Mouse (Mus musculus): ENCODE data around the gene Gsap. TPM values are rescaled to one million over a fixed set of nuclear protein-coding genes. Genes with fewer than 3 reads are reported as not detected.
"Not testable (repeated sequence)": the region's sequence is repeated elsewhere in the genome, so short reads cannot be mapped to it uniquely, and the experiment has no call there.

Gene Gsap
- total RNA-seq, 2 experiments from 2014 or later: 1.4 to 1.6 TPM

- DNase-seq: peak; percentile 18
Measured at GRCm38 (mm10) chr5:21328560-21328959, 142.5 kb downstream of the Gsap start.

- DNase-seq: no peak
Measured at GRCm38 (mm10) chr5:21329672-21330665, 143.9 kb downstream of the Gsap start.

- no peak for DNase-seq
Measured at GRCm38 (mm10) chr5:21331656-21332055, 145.6 kb downstream of the Gsap start.

DNA sequence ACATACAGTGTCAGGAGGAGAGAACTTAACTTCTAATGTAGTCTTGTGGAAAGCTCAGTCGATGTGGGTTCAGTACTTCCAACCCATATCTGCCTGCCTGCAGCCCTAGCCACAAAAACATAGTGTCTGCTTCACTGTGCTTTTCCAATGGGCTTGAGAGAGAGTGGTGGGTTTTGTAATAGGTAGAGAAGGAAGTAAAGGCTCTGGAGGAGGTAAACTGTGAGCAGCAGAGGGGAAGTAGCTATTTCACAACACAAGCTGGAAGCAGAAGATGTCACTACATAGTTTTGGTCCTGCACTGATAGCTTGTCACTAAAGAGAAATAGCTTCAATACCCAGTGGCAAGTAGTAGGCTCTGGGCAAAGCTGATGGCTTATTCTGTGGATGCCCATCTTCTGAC lies 146.1 kb downstream of the Gsap start:
- no peak for DNase-seq

DNA sequence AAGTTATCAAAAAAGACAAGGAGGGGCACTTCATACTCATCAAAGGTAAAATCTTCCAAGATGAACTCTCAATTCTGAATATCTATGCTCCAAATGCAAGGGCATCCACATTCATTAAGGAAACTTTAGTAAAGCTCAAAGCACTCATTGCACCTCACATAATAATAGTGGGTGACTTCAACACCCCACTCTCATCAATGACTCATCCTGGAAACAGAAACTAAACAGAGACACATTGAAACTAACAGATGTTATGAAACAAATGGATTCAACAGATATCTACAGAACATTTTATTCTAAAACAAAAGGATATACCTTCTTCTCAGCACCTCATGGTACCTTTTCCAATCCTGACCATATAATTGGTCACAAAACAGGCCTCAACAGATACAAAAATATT lies 156.2 kb downstream of the Gsap start:
- DNase-seq: not testable (repeated sequence)

DNA sequence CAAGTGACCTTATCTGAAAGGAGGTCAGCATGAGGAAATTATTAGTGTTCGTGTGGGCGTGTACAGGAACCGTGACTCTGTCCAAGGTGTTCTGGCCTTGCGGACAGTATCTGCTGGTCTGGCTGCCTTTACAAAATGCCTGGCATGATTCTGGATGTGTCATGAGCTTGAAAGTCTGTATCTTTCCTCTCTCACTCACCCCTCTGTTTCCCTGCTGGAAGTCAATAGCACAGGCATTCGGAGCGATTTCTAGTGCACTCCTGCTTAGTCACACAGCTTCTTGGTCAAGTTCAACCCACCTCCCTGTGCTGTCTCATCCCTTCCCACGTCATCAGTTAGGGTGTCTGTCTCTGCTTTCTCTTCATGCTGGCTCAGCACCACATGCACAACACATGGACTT lies 162.3 kb downstream of the Gsap start:
- DNase-seq: peak; percentile 40

DNA sequence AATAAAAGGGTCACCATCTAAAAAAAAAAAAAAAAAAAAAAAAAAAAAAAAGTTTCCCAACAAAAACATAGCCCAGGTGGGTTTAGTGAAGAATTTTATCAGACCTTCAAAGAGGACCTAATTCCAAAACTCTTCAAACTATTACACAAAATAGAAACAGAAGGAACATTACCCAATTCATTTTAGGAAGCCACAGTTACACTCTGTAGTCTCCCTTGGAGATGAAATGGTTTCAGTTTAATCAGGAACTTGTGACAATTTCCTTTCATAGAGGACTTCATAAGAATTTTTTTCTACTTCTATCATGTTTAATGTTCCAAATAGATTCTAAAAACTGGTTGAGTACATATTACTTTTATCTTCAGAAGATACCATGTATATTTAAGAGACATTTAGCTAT lies 165.6 kb downstream of the Gsap start:
- no peak for DNase-seq

GRCm38 (mm10) chr5:21358648-21359047 lies 172.6 kb downstream of the Gsap start:
- DNase-seq: no peak

GRCm38 (mm10) chr5:21363343-21363742 lies 177.3 kb downstream of the Gsap start:
- no peak for DNase-seq

Other genes with a start within 250 kb of the Gsap start
- 1 to 10 TPM; 6.4 to 7.8 TPM for gene Rsbn1l, start 229.9 kb upstream of the Gsap start, total RNA-seq (2021)
- 10 to 100 TPM; 13.8 to 18.0 TPM for gene Ptpn12, start 130.3 kb upstream of the Gsap start, total RNA-seq (2021)
- 1 to 10 TPM; 6.3 to 7.2 TPM for gene Fgl2, start 186.4 kb downstream of the Gsap start, total RNA-seq (2021)
- gene Ccdc146, start 238.4 kb downstream of the Gsap start, total RNA-seq (2021): 1 to 10 TPM; 1.7 to 4.2 TPM
- gene Fam185a, start 238.7 kb downstream of the Gsap start, total RNA-seq (2021): 1 to 10 TPM; 8.1 to 8.6 TPM